Mouse (Mus musculus) ES-CJ7 (cell line): ENCODE measurements around the gene Dgkz.

ENCODE experiments used
- DNase-seq: peaks from one replicate; pipeline ENCODE4 v3.0.0; 2011; ENCODE audit warnings: low read depth, low spot score

The Dgkz gene

DNA sequence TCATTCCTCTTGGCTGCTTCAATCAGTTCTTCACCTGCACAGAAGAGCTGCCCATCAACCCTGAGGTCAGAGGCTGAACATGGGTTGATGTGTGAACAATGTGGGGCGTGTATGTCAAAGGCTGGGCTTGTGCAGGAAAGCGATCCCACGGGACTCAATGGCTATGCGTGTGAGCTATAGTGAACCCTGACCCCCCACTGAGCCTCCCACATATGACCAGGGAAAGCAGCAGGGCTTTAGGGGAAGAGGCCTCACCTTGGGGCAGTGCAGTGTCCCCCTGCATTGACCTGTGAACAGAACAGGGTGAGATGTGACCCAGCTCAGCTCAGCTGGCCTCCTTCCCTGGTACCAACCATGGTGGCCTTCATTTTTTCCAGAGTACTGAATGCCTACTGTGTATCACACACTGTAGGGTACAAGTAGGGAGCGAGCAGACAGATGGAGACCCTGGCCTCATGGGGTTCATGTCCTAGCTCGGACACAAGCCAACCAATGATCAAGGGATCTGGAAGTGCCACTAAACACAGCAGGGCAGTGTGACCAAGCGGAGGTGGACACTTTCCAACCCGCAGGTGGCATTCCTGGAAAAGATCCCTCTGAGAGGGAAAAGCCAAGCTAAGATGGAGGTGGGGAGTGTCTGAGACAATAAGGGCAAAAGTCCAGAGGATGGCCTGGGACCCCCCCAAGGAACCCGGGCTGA lies 40.7 kb downstream of the Dgkz start:
- DNase-seq: no peak

DNA sequence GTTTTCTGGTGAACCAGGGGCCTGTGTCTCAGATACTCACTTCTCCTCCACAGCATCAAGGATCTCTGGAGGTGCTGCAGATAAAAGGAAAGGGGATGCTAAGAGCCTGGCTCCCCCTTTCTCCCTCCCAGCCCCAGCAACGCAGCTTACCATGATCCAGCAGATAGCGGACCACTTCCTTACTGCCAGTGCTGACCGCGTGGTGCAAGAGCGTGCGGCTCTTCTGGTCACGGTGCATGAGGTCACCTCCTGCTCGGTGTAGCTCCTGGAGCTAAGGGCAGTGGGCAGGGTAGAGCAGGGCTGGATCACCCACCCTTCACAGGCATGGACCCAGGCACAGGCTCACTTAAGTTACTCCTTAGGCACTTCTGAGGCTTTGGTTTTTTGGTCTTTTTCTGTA lies 41.6 kb downstream of the Dgkz start:
- no peak for DNase-seq

DNA sequence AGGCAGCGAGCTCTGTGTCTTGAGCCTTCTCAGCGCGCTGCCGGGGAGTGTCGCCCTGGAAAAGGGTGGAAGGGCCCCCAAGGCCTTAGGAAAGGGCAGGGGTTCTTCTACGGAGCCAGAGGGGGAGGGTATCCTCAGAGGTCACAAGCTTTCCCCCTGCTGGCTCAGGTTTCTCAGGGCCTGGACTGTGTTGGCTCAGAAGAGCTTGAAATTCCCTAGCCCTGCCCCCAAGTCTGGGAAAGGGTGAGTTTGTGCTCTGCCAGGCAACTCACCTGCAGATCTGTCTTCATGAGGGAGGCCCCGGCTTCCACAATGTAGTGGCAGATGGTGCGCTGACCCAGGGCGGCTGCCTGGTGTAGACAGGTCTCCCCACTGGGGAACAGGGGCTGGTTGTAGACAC lies 42.2 kb downstream of the Dgkz start:
- DNase-seq: peak; percentile 68

DNA sequence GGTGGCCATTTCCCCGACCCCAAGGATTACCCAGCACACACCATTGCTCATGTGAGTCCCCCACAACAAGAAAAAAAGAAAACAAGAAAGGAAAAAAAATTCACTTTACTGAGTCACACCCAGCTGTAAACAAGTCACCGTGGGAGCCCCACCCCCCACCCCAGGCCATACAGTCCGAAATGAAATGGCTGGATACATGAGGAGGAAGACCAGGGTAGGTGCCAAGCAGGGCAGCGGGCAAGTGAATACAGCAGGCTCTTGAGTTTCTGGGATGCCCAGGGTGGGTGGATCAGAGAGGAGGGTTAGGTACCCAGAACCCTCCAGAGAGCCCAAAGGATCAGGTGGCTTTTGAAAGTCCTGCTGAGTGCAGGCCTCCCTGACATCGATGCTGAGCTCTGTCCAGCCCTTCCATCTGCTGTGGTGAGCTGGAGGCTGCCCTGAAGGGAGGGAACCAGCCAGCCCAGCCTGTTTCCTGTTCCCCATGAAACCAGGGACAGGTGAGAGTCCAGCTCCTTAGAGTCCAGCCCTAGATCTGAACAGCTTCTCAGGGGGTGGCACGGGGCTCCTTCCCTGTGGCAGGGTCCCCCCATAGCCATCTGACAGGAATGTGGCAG lies 42.8 kb downstream of the Dgkz start:
- no peak for DNase-seq

DNA sequence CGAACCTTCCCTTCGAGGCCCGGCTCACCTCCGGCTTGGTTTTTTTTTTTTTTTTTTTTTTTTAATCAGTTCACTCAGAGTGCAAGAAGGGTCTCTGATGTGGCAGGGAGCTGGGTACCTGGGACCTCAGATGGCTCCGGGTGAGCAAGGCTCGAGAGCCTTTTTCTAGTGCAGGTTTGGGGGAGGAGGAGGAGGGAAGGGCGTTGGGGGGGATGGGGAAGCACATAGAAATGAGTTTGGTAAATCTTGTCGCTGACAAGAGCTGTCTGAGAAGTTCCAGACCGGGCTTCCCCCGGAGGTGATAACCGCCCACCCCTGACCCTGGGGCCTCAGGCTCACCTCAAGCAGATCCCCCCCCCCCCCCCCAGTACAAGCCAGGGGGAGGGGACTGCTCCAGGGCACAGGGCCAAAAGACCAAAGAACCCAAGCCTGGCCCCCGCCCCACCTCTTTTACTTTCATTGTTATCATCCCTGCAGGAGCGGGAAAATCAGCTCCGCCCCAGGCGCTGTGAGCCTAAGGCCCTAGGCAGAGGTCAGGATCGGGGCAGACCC lies 43.4 kb downstream of the Dgkz start, which contains the start of gene Mdk:
Gene Mdk (minus strand): TSS at position 138 of the 552 bp plus-strand sequence.
- peak; percentile 95 for DNase-seq

DNA sequence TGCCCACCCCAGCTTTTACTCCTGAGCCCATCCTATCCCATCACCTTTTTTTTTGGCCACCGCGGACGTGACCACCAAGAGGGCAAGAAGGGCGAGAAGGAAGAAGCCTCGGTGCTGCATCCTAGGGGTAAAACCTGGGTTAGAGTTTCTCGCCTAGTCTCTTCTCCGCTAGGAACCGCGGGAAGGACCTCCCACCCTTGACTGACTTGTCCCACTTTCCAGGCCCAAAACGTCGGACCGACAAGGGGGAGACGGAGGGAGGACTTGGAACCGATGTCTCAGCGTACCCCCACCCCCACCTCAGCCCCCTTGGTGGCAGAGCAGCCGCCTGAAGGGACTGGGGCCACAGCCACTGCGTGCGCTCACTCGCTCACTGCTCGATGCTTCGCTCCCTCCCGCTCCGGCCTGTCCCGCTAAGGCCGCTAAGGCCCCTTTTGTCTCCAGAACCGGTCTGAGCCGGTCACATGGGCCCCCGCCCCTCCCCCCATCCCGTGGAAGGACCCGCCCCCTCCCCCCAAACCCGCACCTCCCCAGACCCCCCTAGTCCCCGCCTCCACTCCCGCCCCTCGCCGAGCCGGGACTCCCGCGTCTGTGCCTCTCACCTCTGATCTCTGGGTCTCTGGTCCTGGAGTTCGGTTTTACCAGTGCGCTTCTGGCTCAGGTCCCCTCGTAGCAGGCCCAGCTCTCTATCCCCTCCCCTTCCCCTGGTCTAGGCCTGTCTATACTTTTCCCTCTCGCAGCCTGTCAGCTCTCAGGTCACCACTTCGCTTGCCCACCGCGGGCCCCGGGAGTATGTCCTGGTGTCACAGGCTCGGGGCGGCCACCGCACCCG lies 44.1 kb downstream of the Dgkz start:
- DNase-seq: peak; percentile 93

DNA sequence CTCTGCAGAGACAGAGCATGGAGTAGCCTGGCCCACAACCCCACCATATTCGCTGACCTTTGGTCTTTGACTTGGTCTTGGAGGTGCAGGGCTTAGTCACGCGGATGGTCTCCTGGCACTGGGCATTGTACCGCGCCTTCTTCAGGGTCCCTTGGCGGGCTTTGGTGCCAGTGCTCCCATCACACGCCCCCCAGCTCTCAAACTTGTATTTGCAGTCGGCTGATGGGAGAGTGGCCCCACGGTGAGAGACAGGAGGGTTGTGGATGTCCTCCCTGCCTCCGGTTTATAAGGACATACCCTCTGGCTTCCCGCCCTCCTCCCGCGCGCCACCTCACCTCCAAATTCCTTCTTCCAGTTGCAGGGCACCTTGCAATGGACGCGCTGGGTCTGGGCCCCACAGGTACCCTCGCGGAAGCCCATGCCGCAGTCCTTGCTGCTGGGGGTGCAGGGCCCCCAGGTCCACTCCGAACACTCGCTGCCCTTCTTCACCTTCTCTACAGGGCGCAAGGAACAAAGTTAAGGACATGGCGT lies 44.8 kb downstream of the Dgkz start:
- DNase-seq: no peak

DNA sequence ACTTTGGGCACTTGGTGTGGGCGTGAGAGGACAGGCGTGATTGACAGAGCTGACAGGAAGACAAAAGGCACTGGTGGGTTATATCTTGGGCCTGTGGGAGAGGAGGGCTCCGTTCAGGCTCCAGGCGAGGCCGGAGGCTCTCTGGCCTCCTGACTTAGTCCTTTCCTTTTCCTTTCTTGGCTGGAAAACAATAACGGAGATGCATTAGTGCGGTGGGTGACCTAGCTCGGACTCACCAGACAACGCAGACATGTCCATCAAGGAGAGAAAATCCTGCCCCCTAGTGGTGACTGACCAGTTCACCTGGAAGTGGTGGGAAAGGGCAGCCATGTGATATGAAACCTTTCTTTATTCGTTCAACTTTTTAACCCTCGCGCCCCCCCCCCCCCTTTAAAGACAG lies 45.7 kb downstream of the Dgkz start:
- DNase-seq: peak; percentile 87

DNA sequence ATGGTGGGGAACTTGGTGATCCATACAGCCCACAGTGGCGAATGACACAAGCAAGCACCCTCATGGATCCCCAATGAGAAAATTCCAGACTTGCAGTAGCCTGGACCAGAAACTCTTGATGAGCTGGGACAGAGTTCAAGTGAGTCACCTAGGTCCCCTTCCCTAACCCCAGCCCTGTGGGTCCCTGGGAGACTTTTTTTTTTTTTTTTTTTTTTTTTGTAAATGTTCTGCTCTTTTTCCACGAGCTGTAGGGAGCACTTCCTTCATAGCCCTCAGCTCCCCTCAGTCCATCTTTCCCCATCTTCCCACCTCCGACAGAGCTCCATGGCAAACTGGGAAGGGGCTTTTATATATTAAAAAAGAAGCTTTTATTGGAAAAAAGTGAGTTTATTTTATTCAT lies 46.2 kb downstream of the Dgkz start:
- no peak for DNase-seq

DNA sequence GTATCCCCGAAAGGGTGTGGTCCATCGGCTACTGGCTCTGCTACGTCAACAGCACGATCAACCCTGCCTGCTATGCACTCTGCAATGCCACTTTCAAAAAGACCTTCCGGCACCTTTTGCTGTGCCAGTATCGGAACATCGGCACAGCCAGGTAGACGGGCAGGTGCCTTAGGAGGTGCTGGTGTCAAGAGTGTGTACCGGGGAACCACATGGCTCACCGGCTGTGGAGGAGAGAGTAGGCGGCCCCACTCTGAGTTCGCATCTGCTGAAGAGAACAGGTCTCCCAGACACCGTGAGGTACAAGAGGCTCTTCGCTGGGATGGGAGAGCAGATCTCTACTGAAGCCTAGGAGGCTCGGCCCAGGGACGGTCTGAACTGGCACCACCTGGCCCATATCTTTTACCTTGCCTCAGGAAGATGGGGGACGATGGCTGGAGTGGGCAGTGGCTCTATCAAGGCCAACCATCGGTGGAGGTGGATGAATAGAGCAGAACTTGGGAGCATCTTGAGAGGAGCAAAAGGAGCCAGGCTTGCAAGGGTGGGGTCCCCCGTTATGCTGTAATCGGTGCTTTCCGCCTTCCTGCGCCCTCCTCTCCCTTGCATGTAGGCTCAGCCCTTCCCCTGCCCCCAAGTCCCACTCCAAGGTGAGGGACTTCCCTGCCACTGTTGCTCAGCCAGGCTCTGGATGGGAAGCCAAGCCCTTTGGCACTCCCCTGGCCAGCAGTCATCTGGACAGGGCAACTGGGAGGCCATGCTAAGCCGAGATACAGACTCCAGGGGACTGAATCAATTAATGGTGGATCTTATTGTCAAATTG lies 46.9 kb downstream of the Dgkz start:
- DNase-seq: no peak

DNA sequence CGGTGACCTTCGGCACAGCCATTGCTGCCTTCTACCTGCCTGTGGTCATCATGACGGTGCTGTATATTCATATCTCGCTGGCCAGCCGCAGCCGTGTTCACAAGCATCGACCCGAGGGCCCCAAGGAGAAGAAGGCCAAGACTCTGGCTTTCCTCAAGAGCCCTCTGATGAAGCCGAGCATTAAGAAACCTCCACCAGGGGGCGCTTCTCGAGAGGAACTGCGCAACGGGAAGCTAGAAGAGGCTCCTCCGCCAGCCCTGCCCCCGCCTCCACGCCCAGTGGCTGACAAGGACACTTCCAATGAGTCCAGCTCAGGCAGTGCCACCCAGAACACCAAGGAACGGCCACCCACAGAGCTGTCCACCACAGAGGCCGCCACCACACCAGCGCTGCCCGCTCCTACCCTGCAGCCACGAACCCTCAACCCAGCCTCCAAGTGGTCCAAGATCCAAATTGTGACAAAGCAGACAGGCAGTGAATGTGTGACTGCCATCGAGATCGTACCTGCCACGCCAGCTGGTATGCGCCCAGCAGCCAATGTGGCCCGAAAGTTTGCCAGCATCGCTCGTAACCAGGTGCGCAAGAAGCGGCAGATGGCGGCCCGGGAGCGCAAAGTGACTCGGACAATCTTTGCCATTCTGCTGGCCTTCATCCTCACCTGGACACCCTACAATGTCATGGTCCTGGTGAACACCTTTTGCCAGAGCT lies 47.7 kb downstream of the Dgkz start:
- peak; percentile 85 for DNase-seq

DNA sequence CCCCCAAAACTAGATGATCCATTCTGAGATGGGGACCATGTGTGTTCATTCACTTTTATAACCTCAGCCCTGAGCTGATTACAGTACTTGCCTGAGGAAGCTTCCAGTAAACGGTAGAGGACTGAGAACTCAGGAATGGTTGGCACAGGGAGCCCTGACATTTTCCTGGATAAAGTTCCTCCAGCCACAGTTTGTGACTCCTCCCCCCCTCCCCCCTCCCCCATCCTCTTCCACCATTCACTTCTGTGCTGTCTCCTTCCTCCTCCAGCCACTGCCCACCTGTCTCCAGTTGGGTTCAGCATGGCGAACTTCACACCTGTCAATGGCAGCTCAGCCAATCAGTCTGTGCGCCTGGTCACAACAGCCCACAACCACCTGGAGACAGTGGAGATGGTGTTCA lies 48.7 kb downstream of the Dgkz start, which contains the start of gene Chrm4:
Gene Chrm4 (plus strand): TSS at position 301 of the 400 bp plus-strand sequence.
- DNase-seq: no peak

DNA sequence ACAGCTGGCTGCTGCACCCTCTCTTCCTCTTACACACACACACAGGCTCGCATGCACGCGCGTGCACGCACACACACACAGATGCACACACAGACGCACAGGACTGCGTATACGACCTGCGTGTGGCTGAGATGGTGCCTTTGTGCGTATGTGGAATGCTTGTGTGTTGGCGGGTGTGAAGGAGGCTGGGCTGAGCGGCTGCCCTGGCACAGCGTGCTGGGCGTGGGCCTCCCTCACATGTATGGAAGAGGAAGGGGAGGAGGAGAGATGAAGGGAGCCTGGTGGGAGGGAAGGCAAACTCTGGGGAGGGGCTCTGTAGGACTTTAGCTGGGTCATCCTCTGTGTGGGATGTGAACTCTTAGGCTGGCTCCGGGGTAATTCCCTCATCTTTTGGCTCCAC lies 50.2 kb downstream of the Dgkz start:
- peak; percentile 28 for DNase-seq

DNA sequence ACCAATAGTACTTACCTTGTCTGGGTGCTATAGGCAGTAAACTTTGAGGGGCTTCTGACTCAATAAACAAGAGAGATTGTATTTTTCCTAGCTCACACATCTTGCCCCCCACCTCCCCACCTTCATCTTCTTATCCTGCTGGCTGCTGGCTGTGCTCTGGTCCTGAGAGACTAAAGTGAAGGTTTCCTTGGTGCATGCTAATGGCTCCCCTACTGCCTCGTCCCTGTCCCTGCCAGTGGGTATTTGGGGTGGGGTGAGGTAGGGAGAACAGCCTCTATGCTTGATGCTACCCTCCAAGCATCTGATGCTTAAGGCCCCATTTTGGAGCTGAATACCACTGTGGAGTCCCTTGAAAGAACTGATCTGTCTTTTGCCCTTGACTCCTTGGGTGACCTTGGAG lies 50.9 kb downstream of the Dgkz start:
- DNase-seq: peak; percentile 21

DNA sequence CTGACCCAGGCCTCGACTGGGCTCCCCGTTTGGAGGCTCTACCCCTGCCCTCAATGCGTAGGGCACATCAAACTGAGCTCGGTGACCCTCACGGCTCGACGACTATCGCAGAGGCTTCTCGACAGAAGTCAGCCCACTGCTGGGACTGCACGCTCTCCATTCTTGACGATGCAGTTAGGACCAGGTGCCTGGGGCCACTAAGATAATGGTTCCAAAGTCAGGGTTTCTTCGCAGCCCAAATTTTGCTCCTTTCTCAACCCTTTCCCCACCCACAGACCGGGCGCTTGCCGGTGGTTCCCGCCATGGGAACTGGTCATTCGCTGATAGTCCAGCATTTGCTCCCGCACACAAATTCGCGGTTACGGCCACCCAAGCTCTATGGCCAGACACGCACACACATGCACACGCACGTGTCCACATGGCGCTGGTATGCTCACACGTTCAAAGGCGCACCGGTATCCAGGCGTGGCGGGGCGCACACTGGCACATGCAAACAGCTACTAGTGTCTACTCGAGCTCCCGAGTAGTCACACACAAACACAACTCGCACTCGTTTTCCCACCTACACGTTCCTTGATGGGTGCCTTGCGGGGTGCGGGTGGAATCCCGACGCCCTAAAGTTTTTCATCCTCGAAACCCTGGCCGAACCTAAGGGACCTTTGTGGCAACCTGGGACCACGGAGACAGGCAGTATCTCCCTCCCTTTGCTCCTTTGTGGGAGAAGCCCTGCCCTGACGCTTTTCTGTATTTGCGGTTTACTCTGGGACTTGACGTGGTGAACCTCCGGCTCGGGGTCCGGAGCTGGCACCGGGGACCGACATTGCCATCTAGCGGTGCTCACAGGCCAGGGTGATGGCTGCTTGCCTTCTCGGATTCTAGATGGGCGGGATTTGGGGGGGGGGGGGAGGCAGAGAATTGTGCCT lies 52.0 kb downstream of the Dgkz start:
- peak; percentile 83 for DNase-seq

DNA sequence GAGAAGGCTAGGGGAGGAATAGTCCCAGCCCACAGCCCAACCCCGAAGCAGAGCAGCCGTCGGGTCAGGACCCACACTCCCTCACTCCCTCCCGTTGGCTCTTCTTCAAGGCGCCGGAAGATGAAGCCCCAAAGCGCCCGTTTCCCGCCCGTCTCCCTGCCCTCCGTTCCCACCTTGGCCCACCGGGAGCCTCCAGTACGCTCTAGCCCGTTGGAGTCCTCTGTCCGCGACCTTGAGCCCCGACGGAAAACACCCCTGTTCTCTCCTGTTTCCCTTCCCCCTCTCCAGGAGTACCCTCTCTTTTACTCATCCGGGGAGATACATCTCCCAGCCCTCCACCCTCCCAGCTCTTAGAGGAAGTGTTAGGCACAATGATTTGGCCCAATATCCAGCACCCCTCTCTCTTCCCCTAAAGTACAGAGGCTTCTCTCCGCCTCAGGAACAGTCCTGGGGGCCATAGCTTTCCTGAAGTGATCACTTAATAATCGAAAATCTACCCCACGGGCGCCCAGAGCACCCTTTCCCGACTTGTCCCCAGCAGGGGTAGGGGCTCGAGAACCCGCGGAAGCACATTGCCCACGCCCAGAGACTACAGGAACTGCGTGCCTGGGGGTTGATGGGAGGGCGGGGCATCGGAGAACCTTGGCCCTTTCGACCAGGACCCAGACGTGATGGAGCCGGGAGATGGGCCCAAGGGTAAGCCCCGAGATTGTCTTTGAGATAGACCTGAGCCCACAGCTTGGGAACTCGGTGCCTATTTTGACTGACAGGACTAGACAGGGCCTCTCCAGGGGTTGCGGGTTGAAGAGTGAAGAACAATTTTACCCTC lies 52.9 kb downstream of the Dgkz start:
- peak; percentile 57 for DNase-seq

DNA sequence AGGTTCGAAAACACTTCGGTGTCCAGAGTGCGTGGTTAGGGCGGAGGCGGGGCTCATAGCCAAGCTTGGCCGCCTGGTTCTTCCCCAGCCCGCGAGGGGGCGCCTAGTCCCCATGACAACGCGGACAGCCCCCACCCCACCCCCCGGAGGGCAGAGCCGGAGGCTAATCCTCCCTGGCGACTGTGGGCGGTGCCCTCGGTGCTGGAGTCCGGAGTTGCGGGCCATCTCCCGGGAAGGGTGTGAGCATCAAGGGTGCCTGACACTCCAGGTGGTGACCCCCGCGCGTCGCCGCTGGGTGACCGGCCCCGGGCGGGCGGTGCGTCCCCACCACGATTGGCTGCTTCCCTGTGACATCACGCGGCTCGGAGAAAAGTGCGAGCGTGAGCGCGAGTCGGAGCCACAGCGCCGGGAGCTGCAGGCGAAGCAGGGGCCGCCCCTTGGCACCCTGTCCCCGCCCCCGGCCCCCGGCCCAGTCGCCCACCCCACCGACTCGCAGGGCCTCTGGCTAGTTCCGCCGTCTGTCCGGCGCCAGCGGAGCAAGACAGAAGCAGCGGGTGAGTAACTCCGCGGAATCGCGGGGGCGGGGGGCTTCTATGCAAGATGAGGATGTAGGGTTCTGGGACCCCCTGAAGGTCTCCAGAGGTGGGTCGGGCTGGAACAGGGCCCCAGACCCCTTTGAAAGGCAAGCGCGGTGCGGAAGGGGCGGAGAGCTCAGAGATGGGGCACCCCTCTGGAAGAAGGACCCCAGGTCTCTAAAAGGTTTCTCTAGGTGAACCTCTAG lies 53.7 kb downstream of the Dgkz start:
- DNase-seq: peak; percentile 80
